Mouse (Mus musculus) intestine, embryonic 15.5 days (tissue): ENCODE data around the gene Ltbp3. TPM values are rescaled to one million over a fixed set of nuclear protein-coding genes. Genes with fewer than 3 reads are reported as not detected.
A peak's percentile ranks its signal among the peaks of the same experiment; 100 is the strongest.

Experiments
- ATAC-seq: fragments of 200-750 bp; cut with Nextera tagmentation; 2 replicates; pipeline ENCODE4 v1.8.0; 2017; ENCODE audit warnings: moderate TSS enrichment, moderate library complexity
- H3K27ac ChIP-seq: fragments of 300-500 bp; sonication (generic); 2 replicates; pipeline ENCODE4 v1.5.1; 2015; ENCODE audit warnings: mild to moderate bottlenecking, inconsistent platforms
- H3K27me3 ChIP-seq: fragments of 300-500 bp; sonication (generic); replicated peaks from 2 replicates; pipeline ENCODE4 v1.6.1; 2015; ENCODE audit warnings: inconsistent platforms
- H3K36me3 ChIP-seq: fragments of 300-500 bp; sonication (generic); 2 replicates; pipeline ENCODE4 v1.6.1; 2015; ENCODE audit warnings: inconsistent platforms
- H3K4me1 ChIP-seq: fragments of 300-500 bp; sonication (generic); replicated peaks from 2 replicates; pipeline ENCODE4 v1.6.1; 2015; ENCODE audit warnings: inconsistent platforms
- H3K4me2 ChIP-seq: fragments of 300-500 bp; sonication (generic); replicated peaks from 2 replicates; pipeline ENCODE4 v1.6.1; 2015; ENCODE audit warnings: mild to moderate bottlenecking, inconsistent platforms
- H3K4me3 ChIP-seq: fragments of 300-500 bp; sonication (generic); replicated peaks from 2 replicates; pipeline ENCODE4 v1.5.1; 2015; ENCODE audit warnings: inconsistent platforms
- H3K9ac ChIP-seq: fragments of 300-500 bp; sonication (generic); 2 replicates; pipeline ENCODE4 v1.6.1; 2015; ENCODE audit warnings: inconsistent platforms
- H3K9me3 ChIP-seq: fragments of 300-500 bp; sonication (generic); 2 replicates; pipeline ENCODE4 v1.6.1; 2016; ENCODE audit warnings: inconsistent platforms
- WGBS: fragments of 180-500 bp; shearing (Covaris S2); methylation state at CpG from one replicate; pipeline ENCODE4 v1.1.7; 2015; 5-methylcytosine and 5-hydroxymethylcytosine counted together
- polyA plus RNA-seq: library from polyadenylated mRNA; unstranded; fragments of >200 nt; fragmentation: Nextera tagmentation; extraction: Ambion mirVana; gene quantifications from 2 replicates; pipeline ENCODE4 v1.2.1, GENCODE M21; 2015

Ltbp3 gene
- polyA plus RNA-seq, 1 experiment from 2014 or later, result 21.7 TPM

GRCm38 (mm10) chr19:5742241-5742641 lies 1.5 kb downstream of the Ltbp3 start:
- Histone ChIP-seq H3K9ac (peak overlapping the region; percentile 85), H3K36me3 (no peaks in the 10 kb centered on the region), H3K27me3 (peaks cover 7% of the 10 kb centered on the region), H3K4me3 (peak overlapping the region; percentile 62), H3K9me3 (no peaks in the 10 kb centered on the region), H3K27ac (peak overlapping the region; percentile 94), H3K4me1 (peaks cover 42% of the 10 kb centered on the region), H3K4me2 (peak overlapping the region; percentile 96)
- peak; percentile 51 for ATAC-seq
- WGBS, result 2% methylated on average over 32 of the region's 32 CpGs

- Histone ChIP-seq H3K4me3 (no peak overlapping the region), H3K4me1 (peaks cover 42% of the 10 kb centered on the region), H3K9me3 (no peaks in the 10 kb centered on the region), H3K27ac (no peak overlapping the region), H3K36me3 (no peaks in the 10 kb centered on the region), H3K4me2 (peak overlapping the region; percentile 96), H3K9ac (no peak overlapping the region), H3K27me3 (peaks cover 7% of the 10 kb centered on the region)
- ATAC-seq, result no peak
- 36% methylated on average over 5 of the region's 5 CpGs for WGBS
Measured at GRCm38 (mm10) chr19:5743576-5743975, 2.9 kb downstream of the Ltbp3 start.

GRCm38 (mm10) chr19:5745756-5746710 lies 5.3 kb downstream of the Ltbp3 start:
- H3K27me3 ChIP-seq, result peaks cover 28% of the 10 kb centered on the region
- H3K9me3 ChIP-seq, result no peaks in the 10 kb centered on the region
- peak overlapping the region; percentile 21 for H3K4me3 ChIP-seq
- 9% methylated on average over 35 of the region's 36 CpGs for WGBS
- H3K36me3 ChIP-seq, result no peaks in the 10 kb centered on the region
- ATAC-seq, result no peak
- H3K27ac ChIP-seq, result no peak overlapping the region
- H3K9ac ChIP-seq, result no peak overlapping the region
- H3K4me1 ChIP-seq, result peaks cover 32% of the 10 kb centered on the region
- peak overlapping the region; percentile 61 for H3K4me2 ChIP-seq

GRCm38 (mm10) chr19:5746907-5747363 lies 6.2 kb downstream of the Ltbp3 start:
- no peaks in the 10 kb centered on the region for H3K9me3 ChIP-seq
- WGBS, result 37% methylated on average over 12 of the region's 12 CpGs
- H3K36me3 ChIP-seq, result no peaks in the 10 kb centered on the region
- no peak overlapping the region for H3K9ac ChIP-seq
- no peak for ATAC-seq
- no peak overlapping the region for H3K4me2 ChIP-seq
- H3K27me3 ChIP-seq, result peaks cover 33% of the 10 kb centered on the region
- H3K4me3 ChIP-seq, result no peak overlapping the region
- no peak overlapping the region for H3K27ac ChIP-seq
- peaks cover 32% of the 10 kb centered on the region for H3K4me1 ChIP-seq

- H3K9me3 ChIP-seq, result no peaks in the 10 kb centered on the region
- no peak overlapping the region for H3K9ac ChIP-seq
- peaks cover 33% of the 10 kb centered on the region for H3K27me3 ChIP-seq
- 82% methylated on average over 6 of the region's 6 CpGs for WGBS
- no peak for ATAC-seq
- H3K36me3 ChIP-seq, result no peaks in the 10 kb centered on the region
- peaks cover 17% of the 10 kb centered on the region for H3K4me1 ChIP-seq
- no peak overlapping the region for H3K27ac ChIP-seq
- H3K4me3 ChIP-seq, result no peak overlapping the region
- no peak overlapping the region for H3K4me2 ChIP-seq
Measured at GRCm38 (mm10) chr19:5749476-5749875, 8.8 kb downstream of the Ltbp3 start.

- H3K4me2 ChIP-seq, result no peak overlapping the region
- 24% methylated on average over 22 of the region's 22 CpGs for WGBS
- no peak overlapping the region for H3K4me3 ChIP-seq
Measured at GRCm38 (mm10) chr19:5750951-5751350, 10.2 kb downstream of the Ltbp3 start.

GRCm38 (mm10) chr19:5751742-5752141 lies 11.0 kb downstream of the Ltbp3 start:
- WGBS, result 18% methylated on average over 20 of the region's 20 CpGs

More at GRCm38 (mm10) chr19:5750951-5751350, 10.2 kb downstream of the Ltbp3 start:
- H3K27me3 ChIP-seq, result peaks cover 32% of the 10 kb centered on the region
- H3K27ac ChIP-seq, result no peak overlapping the region
- peaks cover 10% of the 10 kb centered on the region for H3K4me1 ChIP-seq
- H3K36me3 ChIP-seq, result no peaks in the 10 kb centered on the region
- no peak overlapping the region for H3K9ac ChIP-seq
- no peaks in the 10 kb centered on the region for H3K9me3 ChIP-seq
- ATAC-seq, result no peak

GRCm38 (mm10) chr19:5756321-5756985 lies 15.7 kb downstream of the Ltbp3 start:
- Histone ChIP-seq H3K27ac (no peak overlapping the region), H3K9me3 (no peaks in the 10 kb centered on the region), H3K27me3 (peaks cover 26% of the 10 kb centered on the region), H3K4me2 (peak overlapping the region; percentile 42), H3K4me1 (peaks cover 14% of the 10 kb centered on the region), H3K36me3 (peaks cover 40% of the 10 kb centered on the region), H3K9ac (0 out of 2 replicates have a peak overlapping the region, but pooled peaks have one; percentile 20), H3K4me3 (0 out of 2 replicates have a peak overlapping the region, but pooled peaks have one; percentile 10)
- WGBS, result 24% methylated on average over 29 of the region's 29 CpGs
- ATAC-seq, result no peak; the same call in 1 of the 2 replicates

More at GRCm38 (mm10) chr19:5751742-5752141, 11.0 kb downstream of the Ltbp3 start:
- peak; percentile 50 for ATAC-seq
- peaks cover 39% of the 10 kb centered on the region for H3K27me3 ChIP-seq
- H3K4me3 ChIP-seq, result no peak overlapping the region
- no peak overlapping the region for H3K27ac ChIP-seq
- H3K36me3 ChIP-seq, result no peaks in the 10 kb centered on the region
- H3K9ac ChIP-seq, result no peak overlapping the region
- H3K9me3 ChIP-seq, result no peaks in the 10 kb centered on the region
- peaks cover 7% of the 10 kb centered on the region for H3K4me1 ChIP-seq
- H3K4me2 ChIP-seq, result 0 out of 2 replicates have a peak overlapping the region, but pooled peaks have one; percentile 10

- Histone ChIP-seq H3K9ac (0 out of 2 replicates have a peak overlapping the region, but pooled peaks have one; percentile 23), H3K27me3 (peaks cover 25% of the 10 kb centered on the region), H3K36me3 (peaks cover 46% of the 10 kb centered on the region), H3K9me3 (no peaks in the 10 kb centered on the region), H3K4me2 (peak overlapping the region; percentile 42), H3K4me3 (0 out of 2 replicates have a peak overlapping the region, but pooled peaks have one; percentile 10), H3K4me1 (peaks cover 11% of the 10 kb centered on the region), H3K27ac (no peak overlapping the region)
- 32% methylated on average over 36 of the region's 36 CpGs for WGBS
- peak; percentile 19 for ATAC-seq
Measured at GRCm38 (mm10) chr19:5756991-5757636, 16.4 kb downstream of the Ltbp3 start.

- H3K4me1 ChIP-seq, result peaks cover 11% of the 10 kb centered on the region
- no peak overlapping the region for H3K27ac ChIP-seq
- no peak overlapping the region for H3K4me2 ChIP-seq
- H3K9me3 ChIP-seq, result no peaks in the 10 kb centered on the region
- 88% methylated on average over 14 of the region's 14 CpGs for WGBS
- peaks cover 25% of the 10 kb centered on the region for H3K27me3 ChIP-seq
- H3K9ac ChIP-seq, result no peak overlapping the region
- H3K4me3 ChIP-seq, result no peak overlapping the region
- H3K36me3 ChIP-seq, result peaks cover 58% of the 10 kb centered on the region
- no peak for ATAC-seq
Measured at GRCm38 (mm10) chr19:5758878-5759403, 18.2 kb downstream of the Ltbp3 start.

GRCm38 (mm10) chr19:5763163-5763562 lies 22.5 kb downstream of the Ltbp3 start:
- H3K36me3 ChIP-seq, result peaks cover 75% of the 10 kb centered on the region
- no peaks in the 10 kb centered on the region for H3K4me1 ChIP-seq
- no peak overlapping the region for H3K4me3 ChIP-seq
- H3K4me2 ChIP-seq, result no peak overlapping the region
- H3K27ac ChIP-seq, result no peak overlapping the region
- no peak for ATAC-seq
- H3K9ac ChIP-seq, result no peak overlapping the region
- no peaks in the 10 kb centered on the region for H3K9me3 ChIP-seq
- H3K27me3 ChIP-seq, result no peaks in the 10 kb centered on the region
- WGBS, result 95% methylated on average over 6 of the region's 6 CpGs
